Mouse (Mus musculus) thymus, postnatal 4 days (tissue): ENCODE measurements around the gene 4930402H24Rik.
"Not testable (repeated sequence)": the region's sequence is repeated elsewhere in the genome, so short reads cannot be mapped to it uniquely, and the experiment has no call there.

Source experiments
- DNase-seq: peaks from one replicate; pipeline ENCODE4 v3.0.0; 2021

Gene 4930402H24Rik

DNA sequence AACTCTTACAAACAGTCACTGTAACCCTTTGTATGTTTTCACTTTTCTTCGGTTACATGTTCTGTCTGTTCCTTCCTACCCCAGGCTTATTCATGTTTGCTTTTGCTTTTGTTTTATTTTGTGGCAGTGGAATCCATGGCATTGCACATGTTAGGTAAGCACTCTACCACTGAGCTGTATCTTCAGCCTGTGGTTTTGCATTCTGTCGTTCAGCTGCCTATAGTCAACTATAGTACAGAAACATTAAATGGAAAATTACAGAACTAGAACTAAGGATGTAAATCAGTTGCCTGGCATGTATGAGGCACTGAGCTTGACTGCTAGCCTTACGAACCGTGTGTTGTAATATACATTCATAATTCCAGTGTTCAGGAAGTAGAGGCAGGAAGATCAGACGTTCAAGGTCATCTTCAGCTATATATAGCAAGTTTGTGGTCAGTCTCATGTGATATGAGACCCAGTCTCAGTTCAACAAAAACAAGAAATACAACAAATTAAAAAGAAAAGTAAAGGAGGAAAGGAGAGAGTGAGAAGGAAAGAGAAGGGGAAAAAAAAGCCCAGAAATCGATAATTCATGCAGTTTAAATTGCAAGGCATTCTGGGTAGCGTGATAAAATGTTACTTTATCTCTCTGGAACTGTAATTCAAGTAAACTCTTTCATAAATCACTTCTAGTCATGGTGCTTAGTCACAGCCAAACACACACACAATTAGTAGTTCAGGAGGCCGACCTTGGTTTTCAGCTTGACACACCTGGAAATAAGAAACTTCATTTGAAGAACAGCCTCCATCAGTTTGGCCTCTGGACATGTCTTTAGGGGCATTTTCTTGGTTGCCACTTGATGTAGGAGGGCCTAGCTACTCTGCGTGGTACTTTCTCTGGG, 54.6 kb downstream of the 4930402H24Rik start:
- no peak for DNase-seq

DNA sequence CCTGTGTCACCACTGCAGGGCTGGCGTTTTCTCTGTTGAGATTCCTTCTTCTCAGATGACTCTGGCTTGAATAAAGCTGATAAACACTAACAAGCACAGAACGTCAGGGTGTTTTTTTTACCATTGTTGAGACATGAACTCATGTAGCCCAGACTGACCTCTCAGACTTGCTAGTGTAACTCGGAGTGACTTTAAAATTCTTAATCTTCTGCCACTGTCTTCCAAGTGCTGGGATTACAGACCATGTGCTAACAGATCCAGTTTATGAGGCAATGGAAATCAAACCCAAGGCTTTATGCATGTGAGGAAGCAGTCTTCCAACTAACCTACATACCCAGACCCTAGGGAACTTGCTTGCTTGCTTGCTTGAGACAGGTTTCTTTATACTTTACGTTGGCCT, 56.5 kb downstream of the 4930402H24Rik start:
- no peak for DNase-seq

DNA sequence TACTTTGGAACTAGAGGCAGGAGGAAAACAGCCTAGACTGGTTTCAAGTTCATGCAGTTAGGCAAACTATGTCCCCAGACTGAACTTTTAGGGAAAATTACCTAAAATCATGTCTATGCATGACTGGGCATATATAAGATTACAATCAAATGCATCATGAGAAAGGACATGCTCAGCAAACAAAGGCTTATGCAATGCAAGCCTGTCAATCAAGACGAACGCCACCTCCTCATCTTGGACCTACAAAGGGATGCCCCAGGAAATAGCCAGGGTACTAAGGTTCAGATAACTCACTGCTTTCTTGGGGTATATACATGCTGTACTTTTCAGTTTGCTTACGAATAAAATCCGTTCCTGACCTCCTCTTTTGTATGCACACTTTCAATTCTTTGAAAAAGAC, 57.9 kb downstream of the 4930402H24Rik start:
- DNase-seq: no peak

DNA sequence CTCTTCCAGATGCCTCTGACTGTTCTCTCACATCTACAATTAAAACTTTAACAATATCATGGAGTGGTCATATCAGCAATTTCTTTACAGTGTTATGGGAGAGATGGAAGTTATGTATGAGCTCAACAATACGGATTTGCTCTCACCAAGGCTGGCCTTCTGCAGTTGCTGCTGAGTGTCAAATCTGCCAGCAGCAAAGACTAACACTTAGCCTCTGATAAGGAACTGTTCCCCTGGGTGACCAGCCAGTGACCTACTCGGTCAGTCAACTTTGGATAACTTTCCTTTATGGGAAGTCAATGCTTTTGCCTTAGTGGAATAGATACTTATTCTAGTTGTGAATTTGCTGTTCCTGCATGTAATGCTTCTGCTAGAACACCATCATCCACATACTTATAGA, 62.6 kb downstream of the 4930402H24Rik start:
- DNase-seq: no peak

DNA sequence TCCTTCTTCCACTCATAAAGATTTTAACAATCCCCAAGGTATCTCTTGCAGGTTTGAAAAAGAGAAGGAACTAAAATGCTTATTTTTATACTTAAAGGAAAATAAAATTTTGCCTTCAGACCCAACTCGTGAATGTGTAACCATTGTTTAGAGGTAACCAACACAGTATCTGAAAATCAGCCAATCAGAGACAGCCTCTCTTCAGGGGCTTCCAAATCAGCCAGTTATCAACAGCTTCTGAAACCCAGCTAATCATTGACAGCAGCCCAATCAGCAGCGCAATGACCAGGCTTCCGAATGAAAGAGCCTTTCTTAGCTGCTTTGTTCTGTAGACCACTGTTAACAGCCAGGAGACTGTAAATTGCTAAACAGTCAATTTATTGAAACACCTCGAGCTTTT, 65.4 kb downstream of the 4930402H24Rik start:
- no peak for DNase-seq

DNA sequence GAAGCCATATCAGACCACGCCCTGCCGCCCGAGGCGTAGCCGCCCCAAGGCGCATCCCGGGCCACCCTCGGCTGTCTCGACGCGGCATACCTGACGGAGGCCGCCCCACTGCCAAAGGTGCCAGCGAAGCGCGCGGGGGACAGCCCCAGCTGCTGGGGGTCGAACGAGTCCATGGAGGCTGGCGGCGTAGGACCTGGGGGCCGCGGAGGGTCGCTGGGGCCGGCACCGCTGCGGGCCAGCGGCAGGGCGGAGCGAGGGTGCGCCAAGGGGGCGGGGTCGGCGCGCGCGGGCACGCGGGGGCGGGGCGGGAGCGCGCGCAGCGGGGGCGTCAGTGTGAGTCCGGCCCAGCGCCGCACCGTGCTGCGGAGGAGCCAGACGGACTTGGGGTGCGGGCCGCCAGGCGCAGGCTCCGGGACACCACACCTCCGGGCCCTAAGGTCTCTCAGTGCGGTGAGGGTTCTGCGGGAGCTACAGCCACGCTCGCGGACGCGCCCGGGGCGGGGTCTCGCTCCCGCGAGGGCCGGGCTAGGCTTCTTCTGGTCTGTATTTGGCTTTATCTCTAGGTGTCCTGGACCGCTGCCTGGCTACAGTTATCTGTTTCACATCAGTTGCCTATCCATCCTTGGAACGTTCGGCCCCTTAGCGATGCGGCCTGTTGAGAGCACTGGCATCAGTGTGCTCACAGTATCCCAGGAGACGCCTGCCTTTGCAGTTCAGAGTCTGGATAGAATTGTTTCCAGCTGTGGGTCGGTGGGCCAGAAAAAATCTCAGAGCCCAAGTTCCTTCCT, 66.1 kb downstream of the 4930402H24Rik start:
- DNase-seq: peak; percentile 87

DNA sequence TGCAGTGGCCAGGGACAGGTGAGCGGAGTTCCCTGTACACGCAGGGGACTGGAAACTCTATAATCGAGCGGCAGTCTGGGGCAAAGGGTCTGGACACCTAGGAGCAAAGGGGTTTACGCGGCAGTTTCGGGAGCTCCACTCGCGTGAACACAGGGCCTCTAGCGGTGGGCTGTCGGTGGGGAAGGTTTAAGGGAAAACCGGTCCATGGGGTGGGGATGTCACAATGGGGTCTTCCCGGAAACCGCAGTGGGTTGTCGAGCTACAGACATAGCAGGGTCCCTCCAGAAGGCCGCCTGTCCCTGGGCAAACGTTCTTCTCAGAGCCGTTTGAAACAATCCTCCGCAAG, 66.7 kb downstream of the 4930402H24Rik start:
- no peak for DNase-seq

DNA sequence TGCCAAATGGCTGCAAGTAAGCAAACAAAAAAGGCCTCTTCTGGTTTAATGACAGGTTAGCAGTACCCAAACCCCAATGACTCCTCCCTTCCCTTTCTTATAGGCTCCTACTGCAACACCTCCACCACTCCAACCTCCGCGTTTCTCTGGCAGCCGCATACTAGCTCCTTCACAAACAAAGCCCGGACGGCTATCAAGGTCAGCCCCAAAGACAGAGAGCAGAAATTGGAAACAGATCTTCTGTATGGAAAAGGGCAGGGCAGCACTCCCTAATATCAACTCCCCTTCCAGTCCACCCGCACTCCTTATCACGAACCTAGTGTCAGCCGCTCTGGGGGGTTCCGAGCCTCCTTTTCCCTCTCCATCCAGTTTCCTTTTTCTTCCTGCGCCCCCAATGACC, 67.1 kb downstream of the 4930402H24Rik start:
- DNase-seq: no peak

DNA sequence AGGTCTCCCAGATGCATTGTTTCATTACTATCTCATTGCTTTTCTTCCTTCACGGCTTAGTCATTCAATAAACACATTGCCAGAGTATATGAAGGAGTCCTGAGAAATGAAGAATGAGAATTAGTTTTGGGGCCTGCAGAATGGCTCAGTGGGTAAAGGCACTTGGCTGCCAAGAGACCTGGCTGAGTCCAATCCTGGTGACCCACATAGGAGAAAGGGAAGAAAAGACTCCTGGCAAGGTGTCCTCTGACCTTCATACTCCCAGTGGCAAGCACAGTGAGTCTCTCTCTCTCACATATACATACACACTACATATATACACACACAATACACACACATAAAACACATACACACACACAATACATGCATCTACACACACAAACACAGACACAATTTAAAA, 68.1 kb downstream of the 4930402H24Rik start:
- no peak for DNase-seq

DNA sequence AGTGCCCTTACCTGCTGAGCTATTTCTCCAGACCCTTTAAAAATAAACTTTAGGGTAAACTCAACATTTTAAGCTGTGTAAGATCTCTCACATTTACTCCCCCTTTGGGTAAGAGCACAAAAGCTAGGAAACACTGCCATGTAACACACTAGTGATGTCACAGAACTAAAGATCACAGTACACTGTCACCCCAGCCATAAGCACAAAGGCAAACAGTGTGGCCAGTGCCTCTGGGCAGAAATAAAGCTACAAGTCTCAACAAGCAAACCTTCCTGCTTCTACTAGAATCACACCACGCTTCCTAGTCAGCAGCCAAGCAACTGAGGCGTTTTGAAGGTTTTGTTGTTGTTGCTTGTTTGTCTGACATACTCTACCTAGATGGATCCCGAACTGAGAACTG, 72.5 kb downstream of the 4930402H24Rik start:
- DNase-seq: no peak

DNA sequence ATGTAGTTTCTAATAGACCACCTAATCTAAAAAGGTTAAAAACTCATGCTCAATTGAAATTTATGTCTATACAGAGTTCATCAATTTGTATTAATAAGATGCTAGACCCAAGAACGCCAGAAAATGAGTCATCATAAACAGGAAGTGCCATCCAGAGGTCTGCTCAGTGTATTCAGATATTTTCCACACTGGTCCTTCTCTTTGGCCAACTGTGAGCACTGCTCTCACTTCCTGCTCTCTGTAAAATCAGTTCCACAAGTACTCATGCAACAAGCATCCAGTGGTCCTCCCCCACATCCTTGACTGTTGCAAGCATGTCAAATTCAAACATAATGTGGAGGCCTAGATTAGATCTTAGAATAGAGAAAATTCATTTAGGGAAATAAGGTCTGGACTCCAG, 73.6 kb downstream of the 4930402H24Rik start:
- no peak for DNase-seq

DNA sequence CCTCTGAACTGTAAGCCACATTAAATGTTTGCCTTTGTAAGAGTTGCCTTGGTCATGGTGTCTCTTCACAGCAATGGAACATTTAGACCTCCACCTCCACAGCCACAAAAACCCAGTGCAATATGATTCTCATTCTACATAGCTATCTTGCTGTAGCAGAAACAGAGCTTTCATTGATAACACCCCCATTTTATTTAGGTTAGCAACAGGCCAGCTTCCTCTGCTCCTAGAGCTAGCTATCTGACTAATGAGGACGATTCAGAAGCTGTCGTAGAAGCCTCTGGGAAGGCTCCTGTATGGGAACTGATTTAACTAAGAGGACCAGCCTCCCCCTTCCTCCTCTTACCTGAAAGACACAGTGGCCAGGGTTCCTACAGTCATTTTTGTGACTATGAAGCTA, 74.2 kb downstream of the 4930402H24Rik start:
- DNase-seq: no peak

DNA sequence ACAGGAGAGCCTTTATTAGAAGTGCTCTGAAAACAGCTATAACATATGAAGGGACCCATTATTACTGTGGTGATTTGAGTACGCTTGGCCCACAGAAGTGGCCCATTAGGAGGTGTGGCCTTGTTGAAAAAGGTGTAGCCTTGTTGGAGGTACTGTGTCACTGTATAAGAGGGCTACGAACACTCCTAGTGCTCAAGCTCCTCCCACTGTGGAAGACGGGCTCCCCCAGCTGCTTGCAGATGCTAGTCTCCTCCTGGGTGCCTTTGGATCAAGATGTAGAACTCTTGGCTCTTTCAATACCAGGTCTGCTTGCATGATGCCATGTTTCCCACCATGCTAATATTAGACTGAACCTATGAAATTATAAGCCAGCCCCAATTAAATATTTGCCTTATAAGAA, 76.0 kb downstream of the 4930402H24Rik start:
- peak; percentile 48 for DNase-seq

DNA sequence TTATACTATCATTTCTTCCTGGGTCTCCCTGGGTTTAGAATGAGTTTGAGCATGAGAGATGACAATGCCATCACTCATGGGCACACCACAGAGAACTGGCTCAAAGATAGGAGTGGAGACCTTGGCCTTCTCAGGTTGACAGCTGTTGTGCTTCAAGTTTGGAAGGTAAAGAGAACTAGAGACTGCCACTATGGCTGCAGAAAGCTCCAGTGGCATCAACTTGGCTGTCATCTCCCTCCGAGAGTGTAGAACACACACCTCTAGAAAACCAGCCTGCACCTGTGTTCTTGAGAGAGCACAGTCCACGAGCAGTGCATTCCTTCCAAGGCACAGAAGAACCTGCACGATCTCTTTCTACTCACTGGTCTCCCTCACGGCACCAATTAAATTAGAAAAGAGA, 76.7 kb downstream of the 4930402H24Rik start:
- no peak for DNase-seq

DNA sequence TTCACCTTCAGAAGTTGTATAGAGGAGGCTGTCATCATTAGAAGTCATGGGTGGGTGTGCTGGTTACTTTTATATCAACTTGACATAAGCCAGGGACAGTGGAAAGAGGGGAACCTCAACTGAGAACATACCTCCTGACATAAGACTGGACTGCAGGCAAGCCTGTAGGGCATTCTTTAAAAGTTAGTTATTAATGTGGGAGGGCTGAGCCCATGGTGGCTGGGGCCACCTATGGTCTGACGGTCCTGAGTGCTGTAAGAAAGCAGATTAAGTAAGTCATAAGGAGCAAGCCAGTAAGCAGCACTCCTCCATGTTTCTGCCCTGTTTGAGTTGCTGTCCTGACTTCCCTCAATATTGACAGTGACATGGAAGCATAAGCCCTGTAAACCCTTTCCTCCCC, 77.5 kb downstream of the 4930402H24Rik start:
- no peak for DNase-seq

DNA sequence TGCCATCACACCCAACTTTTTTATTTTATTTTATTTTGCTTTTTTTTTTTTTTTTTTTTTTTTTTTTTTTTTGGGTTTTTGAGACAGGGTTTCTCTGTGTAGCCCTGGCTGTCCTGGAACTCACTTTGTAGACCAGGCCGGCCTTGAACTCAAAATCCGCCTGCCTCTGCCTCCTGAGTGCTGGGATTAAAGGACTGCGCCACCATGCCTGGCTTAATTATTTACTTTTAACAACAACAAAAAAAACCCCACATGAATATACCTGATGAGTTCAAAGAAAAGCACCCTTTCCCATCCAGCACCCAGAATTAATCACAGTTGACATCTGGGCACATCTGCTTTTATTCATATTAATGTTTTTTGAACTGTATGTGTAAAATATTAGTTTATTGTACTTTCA, 78.1 kb downstream of the 4930402H24Rik start:
- not testable (repeated sequence) for DNase-seq

DNA sequence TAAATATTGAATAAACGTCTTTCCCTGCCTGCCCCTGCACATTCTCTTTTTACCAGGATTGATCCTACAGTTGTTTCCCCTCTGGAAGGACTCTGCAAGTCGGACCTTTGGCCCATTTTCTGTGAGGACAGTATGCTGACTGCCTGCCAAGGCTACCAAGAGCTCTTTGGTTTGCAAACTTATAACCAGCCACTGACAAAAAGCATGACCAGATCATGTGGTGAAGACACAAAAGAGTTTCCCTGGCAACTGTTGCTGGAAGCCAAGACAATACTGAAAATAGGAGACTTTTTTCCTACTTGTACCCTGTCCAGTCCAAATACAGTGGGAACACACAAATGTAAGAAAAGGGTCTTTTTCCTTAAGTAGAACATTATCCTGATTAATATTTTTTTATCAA, 78.8 kb downstream of the 4930402H24Rik start:
- DNase-seq: no peak

DNA sequence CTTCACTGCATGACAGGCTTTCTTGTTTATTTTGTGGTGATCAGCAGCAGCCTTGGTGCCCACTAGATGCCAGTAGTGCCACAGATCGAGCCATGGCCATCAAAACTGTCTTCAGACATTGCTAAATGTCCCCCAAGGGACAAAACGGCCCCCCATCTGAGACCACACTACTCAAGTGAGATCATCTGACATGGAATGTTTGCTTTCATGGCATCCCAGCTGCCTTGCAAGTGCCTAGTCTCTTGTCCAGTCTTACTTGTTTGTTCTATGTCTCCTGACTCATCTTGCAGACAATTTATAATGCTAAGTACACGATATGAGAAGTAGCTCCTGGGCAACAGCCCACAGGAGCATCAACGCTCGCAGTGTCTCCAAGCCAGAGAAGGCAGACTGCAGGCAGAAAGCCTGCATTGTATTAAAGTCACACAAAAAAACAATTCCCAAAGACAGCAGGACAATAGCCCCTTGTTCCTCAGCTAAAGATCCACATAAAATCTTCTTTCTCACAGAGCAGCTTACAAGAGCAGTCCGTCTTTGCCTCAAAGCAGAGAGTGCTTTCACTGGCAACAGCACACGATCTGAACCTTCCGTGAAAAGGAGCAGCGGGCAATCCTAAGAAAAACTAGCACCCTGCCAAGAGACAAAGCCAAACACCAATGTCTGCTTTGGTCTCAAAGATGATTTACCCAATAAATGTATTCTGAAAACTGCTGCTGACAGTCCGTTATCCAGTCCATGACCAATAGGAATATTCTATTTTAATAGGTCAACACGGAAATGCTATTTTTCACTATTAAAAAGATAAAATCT, 87.2 kb downstream of the 4930402H24Rik start:
- no peak for DNase-seq

DNA sequence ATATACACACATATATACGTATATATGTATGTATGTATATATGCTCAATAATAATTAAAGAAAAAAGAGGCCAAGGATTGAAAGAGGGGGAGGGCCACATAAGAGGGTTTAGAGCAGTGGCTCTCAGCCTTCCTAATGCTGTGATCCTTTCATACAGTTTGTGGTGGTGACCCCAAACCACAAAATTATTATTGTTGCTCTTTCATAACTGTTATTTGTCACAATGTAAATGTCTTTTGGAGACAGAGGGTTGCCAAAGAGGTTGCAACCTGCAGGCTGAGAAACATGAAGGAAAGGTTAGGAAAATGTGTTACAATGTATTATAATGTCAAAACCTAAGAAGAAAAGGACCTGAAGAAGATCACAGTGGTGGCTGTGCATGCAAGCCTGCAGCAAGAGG, 88.3 kb downstream of the 4930402H24Rik start:
- no peak for DNase-seq

DNA sequence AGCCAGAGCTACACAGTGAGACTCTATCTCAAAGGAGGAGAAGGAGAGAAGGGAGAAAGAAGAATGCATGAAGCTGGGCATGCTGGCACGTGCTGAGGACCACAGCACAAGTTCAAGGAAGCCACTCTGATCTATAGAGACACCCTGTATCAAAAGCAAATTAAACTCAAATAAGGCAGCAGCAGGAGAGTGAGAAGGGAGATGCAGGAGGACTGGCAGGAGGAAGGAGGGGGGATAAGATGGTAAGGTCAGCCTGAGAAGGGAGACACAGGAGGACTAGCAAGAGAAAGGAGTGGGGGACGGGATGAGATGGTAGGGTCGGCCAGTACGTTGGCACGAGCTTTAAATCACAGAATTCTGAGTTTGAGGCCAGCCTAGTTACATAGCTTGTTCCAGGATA, 90.0 kb downstream of the 4930402H24Rik start:
- DNase-seq: no peak

DNA sequence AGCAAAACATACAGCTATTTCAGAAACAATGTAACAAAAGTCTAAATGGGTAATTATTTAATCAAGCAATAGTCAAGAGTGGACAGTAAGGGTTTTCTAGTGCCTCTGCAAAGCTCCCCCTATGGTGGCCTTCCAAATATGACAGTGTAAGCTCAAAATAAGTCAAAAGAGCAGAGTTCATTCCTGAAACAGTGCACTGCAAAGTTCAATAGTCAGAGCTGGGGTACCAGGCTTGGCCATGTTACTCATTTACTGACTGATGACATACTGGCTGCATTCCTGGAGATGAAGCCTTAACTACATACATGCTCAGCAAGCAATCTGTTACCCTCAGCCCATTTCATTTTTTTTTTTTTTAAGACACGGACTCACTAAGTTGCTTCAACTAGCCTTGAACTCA, 91.7 kb downstream of the 4930402H24Rik start:
- no peak for DNase-seq

DNA sequence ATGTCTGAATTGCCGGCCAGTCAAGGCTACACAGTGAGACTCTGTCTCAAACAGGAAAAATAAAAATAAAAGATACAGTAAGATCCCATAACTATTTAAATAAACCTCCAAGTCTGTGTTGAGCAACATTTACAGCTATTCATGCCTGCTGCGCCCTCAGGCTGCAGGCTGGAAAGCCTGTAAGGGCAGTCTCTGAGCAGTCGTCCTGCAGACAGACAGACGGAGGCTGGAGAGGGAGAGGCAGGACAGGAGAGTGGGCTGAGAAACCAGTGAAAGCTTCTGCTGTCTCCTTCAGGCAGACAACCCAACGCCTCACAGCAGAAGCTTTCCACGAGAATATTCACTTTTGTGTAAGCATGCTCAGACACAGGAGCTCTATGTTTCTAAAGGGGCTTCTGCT, 92.5 kb downstream of the 4930402H24Rik start:
- no peak for DNase-seq

DNA sequence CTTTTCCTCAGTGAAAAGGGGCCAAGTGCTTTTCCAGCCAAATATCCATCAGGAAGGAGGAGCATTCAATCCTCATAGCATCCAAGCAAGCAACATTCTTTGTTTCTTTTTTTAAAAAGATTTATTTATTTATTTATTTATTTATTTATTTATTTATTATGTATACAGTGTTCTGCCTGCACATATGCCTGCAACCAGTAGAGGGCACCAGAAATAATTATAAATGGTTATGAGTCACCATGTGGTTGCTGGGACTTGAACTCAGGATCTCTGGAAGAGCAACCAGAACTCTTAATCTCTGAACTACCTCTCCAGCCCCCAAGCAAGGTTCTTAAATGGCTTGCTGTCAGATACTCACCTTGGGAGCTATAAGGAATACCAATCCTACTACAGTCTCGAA, 93.7 kb downstream of the 4930402H24Rik start:
- no peak for DNase-seq

DNA sequence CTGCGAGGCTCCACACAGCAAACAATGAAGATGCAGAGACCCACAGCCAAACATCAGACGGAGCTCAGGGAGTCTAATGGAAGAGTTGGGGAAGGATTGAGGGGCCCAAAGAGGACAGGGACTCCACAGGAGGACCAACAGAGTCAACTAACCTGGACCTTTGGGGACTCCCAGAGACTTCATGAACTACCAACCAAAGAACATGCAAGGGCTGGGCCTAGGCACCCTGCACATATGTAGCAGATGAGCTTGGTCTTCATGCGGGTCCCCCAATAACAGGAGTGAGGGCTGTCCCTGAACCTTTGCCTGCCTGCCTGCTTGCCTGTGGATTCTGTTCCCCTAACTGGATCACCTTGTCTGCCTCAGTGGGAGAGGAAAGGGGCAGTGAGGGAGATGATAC, 101.1 kb downstream of the 4930402H24Rik start:
- DNase-seq: no peak
